Mouse (Mus musculus) gonadal fat pad, adult 2 months (tissue): ENCODE results near the gene Dock6. TPM values are rescaled to one million over a fixed set of nuclear protein-coding genes. Genes with fewer than 3 reads are reported as not detected.

Experiments
- DNase-seq: peaks from one replicate; pipeline ENCODE4 v3.0.0-alpha.2; 2012; ENCODE audit warnings: low read depth
- polyA plus RNA-seq: library from polyadenylated mRNA; depleted of rRNA; stranded (reverse); fragments of >200 nt; gene quantifications from 2 replicates; pipeline ENCODE4 v1.2.3, GENCODE M21; 2012

The Dock6 gene
- polyA plus RNA-seq, 1 experiment = 76.2 TPM

DNA sequence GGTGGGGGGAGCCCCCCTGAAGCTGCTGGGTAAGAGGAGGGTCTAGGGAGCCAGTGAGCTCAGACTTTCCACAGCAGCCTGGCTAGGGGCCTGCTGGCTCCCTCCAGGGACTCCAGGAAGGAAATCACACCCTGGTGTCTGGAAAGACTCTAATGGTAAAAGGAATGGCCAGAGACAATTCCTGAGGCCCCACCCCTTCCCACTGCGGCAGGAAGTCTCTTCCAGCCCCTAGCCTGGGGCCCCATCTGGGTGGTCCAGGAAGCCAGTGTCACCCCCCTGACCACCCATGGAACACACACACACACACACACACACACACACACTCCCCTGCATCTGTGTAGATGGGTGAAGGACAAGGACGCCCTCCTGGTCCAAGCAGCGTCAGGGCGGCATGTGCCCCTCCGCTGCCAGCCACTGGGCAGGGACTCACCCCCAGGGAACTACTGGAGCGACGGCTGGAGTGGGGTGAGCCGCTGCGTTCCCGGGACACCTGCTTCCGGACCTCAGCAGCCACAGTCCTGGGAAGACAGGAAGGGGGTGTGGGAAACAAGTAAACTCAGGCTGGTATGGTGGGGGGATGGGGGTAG, 5.6 kb downstream of the Dock6 start:
- DNase-seq = no peak

DNA sequence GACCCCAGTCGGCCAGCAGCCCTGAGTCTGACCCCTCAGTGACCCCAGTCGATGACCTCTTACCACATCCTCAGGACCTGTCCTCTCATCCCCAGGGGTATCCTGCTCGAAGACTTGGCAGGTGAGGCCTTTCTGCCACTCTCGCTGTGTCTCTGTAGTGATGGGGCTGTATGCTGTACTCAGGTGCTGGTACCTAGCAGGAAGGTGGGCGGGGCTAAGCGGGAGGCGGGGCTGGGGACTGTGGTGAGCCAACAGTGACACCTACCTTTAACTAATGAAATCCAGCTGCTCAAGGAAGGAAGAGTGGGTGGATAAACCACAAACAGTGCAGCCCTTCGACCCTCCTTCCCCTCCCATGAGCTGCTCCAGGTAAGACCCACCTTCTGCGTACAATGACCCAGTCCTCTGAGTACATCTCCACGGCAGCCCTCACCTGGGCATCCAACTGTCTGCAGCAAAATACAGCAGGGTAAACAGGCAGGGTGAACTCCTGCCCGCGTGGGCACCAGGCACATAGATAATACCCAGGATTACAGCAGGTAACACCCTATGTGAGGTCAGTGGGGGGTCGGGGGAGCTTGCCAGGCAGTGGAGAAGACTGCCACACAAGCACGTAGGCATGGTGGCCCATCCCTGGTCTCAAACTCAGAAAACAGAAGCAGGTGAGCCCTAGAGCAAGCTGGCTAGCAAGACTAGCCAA, 6.9 kb downstream of the Dock6 start:
- DNase-seq = no peak

DNA sequence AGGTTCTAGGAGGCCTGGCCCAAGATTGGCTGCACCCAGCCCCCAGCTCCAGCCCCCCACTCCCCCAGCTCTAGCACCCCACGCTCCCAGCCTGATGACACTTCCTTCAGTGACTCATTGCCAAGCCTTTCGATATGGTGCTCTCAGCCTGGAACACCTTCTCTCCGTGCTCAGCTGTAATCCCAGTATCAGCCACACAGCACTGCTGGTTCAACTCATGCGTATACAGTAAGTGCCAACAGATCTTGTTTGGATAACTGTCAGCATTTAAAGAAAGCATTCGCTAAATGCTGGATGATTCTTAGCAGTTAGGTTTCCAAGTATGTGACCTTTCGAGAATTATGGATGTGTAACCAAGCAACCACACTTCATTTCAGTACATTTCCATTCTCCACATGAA, 9.3 kb downstream of the Dock6 start:
- DNase-seq = no peak

DNA sequence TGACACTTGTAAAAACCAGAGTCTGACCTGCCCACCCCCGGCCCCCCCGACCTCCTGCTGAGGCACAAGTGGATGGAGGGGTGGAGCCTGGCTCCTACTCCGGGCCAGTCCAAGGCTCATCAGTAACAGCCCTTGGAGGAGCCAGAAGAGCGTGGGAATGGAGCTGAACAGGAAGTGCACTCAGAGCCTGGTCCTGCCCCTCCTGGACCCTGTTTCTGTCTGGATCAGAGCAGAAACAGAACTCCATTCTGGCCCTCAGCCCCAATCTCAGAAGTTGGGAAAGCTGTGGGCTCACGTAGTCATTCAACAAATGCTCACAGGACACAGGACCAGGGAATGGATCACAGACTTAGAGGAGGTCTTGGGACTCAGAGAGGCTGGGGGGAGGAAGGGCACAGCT, 10.0 kb downstream of the Dock6 start:
- DNase-seq = no peak

DNA sequence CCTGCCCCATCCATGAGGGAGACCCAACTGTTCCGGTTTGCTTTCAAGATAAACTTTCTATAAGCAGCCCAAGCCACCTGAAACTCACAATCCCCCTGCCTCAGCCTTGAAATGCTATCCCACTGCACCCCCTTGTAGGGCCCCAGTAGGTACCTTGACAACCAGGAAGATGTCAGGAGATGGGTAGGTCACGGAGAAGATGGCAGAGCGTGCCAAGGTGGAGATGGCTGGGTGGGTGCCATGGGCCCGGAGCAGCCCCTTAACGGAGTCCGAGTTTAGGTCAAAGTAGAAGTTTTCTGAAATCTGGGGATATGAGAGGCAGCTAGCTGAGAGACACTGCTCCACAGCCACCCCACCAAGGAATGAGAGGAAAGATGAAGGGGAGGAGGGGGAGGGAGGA, 11.1 kb downstream of the Dock6 start:
- DNase-seq = no peak

DNA sequence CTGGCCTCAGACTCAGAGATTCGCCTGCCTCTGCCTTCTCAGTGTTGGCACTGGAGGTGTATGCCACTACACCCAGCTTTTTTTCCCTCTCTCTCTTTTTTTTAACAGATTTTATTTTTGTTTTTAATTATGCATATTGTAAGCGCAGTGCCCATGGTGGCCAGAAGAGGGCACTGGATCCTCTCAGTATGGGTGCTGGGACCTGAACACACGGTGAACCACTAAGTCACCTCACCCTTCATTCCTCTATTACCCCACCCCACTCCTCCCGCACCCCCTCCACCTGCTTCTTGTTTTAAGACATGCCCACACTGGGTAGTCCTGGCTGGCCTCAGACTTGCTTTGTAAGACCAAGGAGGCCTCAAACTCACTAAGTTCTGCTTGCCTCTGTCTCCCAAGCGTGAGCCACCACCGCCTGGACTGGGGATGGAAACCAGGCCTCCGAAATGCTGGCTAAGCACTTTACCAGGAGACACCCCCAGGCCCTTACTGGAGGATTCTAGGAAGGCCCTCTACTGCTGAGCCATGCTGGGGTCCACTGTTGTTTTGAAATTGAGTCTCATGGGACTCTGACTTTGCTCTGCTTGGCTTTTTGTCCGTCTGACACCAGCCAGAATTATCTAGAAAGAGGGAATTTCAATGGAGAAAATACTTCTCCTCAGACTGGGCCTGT, 12.2 kb downstream of the Dock6 start:
- DNase-seq = no peak

DNA sequence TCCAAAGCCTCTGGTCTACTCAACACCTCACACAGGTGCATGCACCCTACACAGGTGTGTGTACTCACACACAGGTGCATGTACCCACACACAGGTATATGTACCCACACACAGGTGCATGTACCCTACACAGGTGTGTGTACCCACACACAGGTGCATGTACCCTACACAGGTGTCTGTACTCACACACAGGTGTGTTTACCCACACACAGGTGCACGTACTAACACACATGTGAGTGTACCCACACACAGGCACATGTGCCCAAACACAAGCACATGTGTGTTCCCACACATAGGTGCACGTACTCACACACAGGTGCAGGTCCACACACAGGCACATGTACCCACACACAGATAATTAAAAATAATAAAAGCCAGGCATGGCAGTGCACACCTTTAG, 14.7 kb downstream of the Dock6 start:
- DNase-seq = no peak

DNA sequence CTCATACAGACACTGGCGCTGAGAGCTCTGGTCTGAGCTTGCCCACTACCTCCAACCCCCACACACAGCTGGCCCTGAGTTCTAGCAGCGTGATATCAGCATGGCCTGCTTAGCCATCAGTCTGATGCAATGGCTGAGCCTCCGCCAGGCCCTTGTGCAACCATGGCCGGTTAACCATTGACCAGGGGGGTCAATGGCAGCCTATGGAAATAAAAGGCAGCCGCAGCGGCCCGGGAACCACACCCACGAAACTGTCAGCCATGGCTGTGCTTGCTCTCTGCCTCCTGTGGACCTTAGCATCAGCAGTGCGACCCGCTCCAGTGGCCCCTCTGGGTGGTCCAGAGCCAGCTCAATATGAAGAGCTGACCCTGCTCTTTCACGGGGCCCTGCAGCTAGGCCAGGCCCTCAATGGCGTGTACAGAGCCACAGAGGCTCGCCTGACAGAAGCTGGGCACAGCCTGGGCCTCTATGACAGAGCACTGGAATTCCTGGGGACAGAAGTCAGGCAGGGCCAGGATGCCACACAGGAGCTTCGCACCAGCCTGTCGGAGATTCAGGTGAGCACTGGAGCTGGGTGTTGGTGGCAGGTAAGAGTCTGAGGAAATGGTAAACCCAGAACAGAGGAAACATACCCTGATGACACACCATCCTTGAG, 17.1 kb downstream of the Dock6 start, which contains the start of gene Angptl8:
Gene Angptl8 (plus strand): TSS at position 253 of the 655 bp plus-strand sequence.
- no peak for DNase-seq

DNA sequence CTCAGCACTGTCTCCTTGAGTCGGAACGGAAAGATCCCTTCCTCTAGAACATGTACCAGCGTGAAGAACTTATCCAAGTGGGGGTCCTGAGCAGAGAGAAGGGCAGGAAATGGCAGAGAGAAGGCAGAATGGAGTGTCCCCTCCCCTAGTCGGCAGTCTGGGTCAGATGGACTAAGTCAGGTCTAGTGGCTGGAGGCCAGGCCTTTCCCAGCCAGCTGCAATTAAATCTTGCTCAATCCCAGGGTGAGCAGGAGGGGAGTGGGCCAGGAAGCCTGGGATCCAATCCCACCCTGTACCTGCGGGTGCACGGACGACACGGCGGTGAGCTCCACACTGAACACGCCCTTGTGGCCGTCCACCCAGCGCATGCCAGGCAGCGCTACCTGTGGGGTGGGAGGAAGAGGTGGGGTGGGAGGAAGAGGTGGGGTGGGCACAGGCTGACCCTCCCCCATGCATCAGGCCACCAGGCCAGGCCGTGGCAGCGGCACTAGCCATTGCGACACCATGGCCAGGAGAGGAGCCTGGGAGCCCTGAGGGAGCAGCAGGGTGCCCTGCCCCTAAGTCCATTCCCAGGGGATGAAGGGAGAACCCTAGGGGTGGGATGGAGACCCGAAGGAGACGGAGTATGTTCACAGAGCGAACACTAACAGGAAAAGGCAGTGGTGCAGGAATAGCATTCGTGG, 20.7 kb downstream of the Dock6 start:
- DNase-seq = no peak

DNA sequence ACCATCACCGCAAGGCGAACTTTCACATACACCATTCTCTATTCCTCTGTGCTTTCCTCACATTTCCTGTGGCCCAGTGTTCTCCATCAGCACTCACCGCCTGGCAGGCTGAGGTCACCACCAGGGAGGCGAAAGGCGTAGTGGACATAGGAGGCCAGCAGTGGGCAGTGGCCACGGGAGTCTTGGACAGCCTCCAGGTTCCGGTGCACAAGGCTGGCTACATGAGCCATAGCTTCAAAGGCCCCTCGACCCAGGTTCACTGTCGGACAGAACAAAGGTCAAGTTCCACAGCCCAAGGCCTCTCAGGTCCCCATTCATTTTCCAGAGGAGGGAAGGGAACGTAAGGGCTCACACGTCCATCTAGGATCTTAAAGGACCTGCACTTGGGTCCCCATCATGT, 21.5 kb downstream of the Dock6 start:
- no peak for DNase-seq

DNA sequence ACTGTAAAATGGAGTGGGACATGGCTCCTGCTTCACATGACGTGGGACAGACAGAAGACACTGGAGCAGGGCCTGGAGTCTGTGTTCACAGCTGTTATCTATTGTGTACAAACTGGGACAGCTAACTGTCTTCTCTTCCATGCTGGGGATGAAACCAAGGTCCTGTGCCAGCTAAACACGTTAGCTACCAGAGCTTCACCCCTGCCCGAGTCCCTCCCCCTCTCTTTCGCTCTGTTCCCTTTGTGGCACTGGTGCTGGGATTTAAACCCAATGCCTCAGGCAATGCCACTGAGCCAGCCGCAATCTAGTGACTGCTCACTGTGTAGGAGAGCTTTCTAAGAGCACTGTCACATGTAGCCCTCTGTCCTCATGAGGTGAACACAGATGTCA, 22.0 kb downstream of the Dock6 start:
- DNase-seq = no peak

DNA sequence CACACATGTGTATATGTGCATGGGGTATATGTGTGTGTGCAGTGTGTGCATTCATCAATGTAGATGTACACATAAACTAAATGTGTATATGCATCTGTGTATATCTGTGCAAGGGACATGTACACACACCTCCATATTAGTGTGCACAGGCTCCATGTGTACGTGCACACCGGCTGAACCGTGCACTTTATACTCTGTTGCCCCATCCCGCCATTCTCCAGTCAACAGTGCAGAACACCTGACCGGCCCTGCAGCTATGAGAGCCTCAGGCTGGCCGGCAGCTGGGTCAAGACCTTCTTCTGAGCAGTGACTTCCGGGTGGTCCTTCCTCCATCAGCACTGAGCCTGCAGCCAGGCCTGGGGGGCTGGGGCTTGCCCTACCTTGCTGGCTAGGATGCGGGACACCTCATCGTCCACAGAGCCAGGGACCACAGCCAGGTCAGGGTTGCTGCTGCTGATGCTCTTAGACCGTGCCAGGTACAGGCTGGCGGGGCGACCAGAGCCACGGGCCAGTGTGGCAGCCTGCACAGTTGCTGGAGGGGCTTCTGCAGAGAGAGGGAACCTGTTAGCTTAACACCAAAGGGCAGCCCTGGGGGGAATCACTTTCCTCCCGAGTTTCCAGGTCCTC, 22.5 kb downstream of the Dock6 start:
- DNase-seq = no peak

DNA sequence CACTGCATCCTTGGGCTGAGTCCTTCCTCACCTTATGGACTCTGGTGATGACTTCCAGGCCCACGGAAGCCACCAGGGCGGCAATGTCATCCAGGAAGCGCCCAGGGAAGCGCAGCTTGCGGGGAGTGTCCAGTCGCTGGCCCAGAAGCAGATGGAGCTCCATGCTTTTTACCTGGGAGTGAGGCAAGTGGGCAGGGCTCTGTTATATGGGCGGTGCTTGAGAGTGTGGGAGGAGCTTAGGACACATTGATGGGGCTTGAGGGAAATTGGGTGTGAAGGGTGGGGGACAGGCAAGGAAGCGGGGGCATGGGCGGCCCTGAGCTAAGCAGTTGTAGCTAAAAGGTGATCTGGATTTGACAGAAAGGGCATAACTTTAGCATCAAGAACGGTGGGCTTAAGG, 28.1 kb downstream of the Dock6 start:
- no peak for DNase-seq

DNA sequence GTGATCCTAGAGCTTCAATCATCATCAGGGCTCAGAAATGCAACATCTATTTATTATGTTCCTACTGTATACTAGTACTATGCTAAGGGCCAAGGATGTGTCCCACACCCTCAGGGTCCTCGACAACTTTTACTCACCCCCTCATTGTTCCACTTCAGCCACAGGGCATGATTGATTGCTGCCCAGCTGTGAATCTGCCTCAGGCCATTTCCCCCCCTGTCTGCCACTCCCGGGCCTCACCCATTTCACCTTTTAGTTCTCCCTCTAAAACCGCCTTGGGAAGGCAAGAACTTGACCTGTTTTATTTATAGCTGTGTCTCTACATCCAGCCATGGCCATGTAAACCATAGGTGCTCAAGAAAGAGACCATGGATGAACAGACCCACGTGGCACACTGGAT, 28.5 kb downstream of the Dock6 start:
- DNase-seq = no peak

DNA sequence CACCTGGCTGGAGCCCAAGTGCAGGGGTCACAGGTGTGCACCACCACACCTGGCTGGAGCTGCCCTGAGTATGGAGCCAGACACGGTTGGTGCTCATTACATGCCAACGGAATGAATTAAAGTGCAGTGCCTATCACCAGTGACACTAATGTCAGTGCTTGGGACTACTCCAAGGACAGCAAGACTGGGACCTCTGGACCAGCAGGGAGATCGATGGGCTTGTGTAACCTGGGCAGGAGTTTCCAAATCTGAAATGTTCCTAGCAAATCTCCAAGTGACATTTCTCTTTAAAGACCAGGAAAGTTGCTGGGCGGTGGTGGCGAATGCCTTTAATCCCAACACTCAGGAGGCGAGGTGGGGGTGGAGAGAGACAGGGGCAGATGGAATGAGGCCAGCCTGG, 29.7 kb downstream of the Dock6 start:
- no peak for DNase-seq

DNA sequence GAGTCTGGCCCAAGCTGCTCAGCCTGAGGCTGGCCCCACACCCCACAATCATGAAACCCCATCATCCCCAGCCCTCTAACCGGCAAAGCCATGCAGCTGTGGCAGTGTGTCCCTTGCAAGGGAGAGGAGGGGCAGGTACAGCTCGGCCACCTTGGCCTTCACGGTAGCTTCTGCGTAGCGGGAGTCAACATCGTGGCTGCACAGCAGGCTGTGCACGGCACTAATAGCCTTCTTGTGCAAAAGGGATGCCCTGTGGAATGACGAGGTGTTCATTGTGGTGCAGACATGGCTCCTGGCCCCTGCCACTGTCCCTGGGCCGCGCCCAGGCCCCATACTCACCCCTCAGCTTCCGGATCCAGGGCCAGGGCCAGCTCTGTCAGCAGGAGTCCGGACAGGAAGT, 32.3 kb downstream of the Dock6 start:
- DNase-seq = no peak

DNA sequence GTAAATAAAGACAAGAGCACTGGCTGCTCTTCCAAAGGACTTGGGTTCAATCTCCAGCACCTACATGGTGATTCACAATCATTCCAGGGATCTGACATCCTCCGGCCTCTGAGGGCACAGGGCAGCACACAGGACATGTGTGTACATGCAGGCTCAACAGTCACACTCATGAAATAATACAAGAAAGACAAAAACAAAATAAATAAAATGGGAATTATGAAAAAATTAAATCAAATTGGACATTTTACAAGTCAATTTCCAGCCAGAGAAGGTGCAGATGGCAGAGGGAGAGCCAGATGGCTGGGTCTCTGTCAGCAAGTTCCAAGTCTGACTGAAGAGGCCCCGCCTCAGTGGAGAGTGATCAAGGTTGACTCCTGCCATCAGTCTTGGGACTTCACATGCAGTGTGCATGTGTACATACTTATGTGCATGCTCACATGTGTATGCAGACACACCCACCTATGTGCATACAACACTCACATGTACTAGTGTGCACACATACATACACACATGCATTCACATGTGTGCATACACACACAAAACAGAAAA, 33.2 kb downstream of the Dock6 start:
- DNase-seq = no peak

DNA sequence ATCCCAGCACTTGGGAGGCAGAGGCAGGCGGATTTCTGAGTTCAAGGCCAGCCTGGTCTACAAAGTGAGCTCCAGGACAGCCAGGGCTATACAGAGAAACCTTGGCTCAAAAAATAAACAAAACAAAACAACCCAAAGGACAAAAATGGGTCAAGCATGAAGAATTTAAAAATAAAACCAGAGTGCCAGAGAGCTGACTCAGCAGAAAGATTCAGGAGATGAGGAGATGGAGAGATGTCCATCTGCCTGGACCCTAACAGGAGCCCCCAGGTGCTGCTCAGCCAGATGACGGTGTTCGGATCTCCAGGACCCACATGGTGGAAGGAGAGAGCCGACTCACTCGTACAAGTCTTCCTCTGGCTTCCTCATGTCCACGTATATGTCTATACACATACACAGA, 33.9 kb downstream of the Dock6 start:
- DNase-seq = no peak

DNA sequence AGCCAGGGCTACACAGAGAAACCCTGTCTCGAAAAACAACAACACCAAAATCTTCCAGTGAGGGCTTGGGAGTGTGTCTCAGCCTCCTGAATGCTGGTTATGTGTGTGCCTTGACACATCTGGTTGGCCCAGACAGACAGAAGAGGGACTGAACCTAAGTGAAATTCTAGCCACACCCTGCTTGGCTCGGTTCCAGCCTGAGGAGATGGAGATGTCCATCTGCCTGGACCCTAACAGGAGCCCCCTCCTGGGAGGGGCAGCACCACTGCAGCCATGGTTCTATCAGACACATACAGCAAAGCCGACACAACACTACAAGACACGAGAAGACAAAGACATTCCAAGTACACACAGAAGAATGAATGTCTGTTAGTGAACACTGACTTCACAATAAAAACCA, 34.3 kb downstream of the Dock6 start:
- DNase-seq = no peak

DNA sequence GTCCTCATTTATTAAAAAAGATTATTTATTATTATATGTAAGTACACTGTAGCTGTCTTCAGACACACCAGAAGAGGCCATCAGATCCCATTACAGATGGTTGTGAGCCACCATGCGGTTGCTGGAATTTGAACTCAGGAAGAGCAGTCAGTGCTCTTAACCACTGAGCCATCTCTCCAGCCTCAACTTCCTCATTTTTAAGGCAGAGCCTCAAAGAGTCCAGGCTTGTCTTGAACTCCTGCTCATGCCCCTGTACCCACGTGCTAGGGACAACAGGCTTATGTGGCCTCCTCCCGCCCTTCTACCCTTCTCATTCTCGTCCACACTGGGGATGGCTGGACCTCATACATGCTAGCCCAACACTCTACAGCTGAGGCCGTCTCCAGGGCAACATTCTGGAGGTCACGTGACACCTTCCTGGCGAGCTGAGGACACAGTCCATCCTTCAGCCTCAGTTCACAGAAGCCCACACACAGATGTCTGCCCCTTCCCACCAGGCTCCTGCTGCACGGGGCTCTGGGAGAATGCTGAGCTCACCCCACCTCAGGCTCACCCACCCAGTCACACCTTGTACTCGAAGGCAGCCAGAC, 35.6 kb downstream of the Dock6 start:
- DNase-seq = no peak

DNA sequence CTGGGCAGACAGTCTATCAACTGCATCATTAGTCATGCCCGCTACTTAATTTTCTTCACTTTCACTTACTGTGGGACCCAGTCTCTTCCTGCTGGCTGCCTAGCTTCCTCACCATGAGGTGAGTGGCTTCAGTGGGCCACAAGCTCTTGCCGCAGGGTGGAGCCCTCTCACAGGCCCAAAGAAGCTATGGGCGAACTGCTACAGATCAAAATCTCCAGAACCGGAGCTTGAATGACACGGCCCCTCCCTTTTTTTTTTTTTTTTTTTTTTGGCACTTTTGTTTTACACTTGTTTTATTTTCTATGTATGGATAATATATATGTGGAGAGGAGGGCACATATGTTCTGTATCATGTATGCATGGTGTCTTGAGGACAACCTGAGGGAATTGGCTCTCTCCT, 41.3 kb downstream of the Dock6 start:
- DNase-seq = no peak
